Mouse (Mus musculus) gastrocnemius, adult 18-20 months (tissue): ENCODE results near the gene Col13a1. TPM values are rescaled to one million over a fixed set of nuclear protein-coding genes. Genes with fewer than 3 reads are reported as not detected.

Experiments
- DNase-seq: peaks from one replicate; pipeline ENCODE4 v3.0.0; 2021; ENCODE audit warnings: low spot score
- total RNA-seq, 2 experiments: library from RNA; stranded (reverse); gene quantifications; 2 replicates each; pipeline ENCODE4 v1.2.3; 2021

Col13a1 gene
- total RNA-seq, 2 experiments from 2014 or later, result 0.78 to 1.0 TPM

- no peak for DNase-seq
Measured at GRCm38 (mm10) chr10:61830817-61831216, 148.1 kb downstream of the Col13a1 start.

DNA sequence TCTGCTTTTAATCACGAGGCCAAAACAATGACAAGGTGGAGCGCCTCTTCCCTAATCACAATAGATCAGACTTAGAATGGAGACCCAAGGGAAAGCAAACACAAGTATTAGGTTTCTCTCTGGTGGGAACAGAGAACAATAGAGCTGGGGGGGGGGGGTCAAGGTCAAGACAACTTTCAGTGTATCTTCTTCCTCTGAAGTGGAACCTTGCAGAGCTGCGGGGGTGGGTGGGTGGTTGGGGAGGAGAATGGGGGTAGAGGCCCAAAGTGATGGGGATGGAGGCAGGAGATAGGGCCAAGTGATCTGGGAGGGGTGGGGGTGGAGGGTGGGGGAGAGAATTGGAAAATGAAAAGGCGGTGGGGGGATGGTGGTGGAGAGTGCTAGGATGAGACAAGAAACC is 149.9 kb downstream of the Col13a1 start:
- DNase-seq, result no peak

GRCm38 (mm10) chr10:61827950-61828936 is 150.7 kb downstream of the Col13a1 start:
- no peak for DNase-seq

DNA sequence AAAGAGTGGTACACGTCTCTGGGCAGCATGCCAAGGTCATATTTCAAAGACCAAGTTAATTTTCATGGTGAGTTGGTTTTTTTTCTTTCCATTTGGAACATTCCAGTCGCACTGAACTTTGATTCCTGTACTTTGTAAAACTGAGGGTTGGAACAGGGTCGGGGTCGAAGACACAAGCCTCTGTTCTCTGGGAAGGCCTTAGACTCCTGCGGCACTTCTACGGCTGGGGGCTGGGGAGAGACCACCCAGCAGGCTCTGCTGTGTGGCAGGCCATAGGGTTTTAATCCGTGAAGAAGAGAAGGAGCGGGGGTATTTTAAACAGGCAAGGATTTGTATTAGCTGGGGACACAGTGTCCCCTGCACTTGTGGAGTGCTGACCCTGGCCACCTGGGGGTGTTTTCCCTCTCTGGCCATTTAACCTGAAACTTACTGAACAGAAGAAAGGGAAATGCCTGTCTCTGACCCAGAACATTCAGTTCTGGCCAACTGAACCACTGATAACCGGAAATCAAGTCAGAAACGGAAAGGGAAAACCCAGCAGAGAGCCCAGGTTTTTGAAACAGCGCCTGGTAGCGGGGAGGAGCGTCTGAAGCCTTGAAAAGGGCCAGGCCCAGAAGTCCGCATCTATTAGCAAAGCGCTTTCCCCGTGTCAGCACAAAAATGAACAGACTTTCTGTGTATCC is 152.0 kb downstream of the Col13a1 start:
- DNase-seq, result no peak

- no peak for DNase-seq
Measured at GRCm38 (mm10) chr10:61825979-61826752, 152.7 kb downstream of the Col13a1 start.

- DNase-seq, result no peak
Measured at GRCm38 (mm10) chr10:61825536-61825935, 153.4 kb downstream of the Col13a1 start.

DNA sequence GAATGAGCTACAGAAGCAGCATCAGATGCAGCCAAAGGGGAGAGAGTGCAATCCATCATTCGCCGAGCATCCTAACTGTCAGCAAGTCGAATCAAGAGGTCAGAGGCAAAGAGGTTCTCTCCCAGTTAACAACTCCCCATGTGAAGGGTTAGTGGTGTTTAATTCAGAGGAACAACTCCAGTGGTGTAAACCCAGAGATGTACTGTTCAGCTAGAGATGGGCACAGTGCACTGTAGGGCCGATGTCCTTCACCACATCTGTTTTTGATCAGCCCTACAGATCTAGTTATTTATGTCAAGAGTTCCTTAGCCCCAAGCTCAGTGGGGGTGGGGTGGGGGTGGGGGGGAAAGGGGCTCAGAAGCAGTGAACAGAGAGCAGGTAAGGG is 155.2 kb downstream of the Col13a1 start:
- no peak for DNase-seq

DNA sequence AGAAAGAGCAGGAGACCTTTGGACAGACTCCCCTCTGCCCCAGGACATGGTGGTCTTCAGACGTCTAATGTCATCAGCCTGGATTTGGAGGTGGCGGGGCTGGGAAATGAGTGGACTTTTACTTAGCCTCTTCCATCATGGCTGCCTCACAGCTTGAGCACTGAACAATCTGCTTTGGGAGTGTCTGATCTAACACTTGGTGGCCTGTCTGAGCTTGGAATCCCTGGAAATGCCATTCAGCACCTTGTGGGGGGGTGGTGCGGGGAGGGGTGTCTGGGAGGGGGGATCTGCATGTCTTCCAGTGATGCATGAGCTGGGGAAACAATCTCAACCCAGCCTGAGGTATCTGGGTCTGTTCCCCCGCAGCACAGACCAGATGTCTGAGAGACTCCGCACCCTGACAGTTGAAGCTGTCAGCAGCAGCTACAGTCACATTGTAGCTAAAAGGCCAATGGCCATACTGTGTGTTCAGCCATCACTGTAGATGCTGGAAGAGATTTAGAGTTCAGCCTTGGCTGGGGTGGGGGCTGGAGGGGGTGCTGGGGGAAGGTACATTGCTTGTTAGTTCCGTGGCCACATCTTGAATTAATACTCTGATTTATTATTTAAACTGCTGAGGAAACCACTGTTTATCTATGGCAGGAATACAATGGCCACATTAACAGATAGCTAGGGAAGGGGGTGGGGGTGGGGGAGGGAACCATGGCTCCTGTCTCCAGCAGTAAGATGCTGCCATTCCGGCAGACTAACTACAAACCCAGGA is 155.8 kb downstream of the Col13a1 start:
- DNase-seq, result no peak

DNA sequence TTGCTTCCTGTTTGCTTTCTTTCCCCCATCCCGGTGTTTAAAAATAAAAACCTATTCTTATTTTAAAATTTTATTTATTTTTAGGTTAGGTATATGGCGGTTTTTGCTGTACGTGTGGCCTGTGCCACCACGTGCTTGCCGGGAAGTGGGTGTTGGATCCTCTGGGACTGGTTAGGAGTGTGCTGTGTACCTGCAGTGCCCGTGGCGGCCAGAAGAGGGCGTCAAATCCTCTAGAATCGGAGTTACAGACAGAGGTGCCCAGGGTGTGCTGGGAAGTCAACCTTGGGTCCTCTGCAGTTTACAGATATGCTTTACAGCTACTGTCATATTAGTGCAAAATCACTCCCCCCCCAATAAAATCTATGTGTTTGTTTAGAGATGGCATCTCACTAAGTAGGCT is 158.9 kb downstream of the Col13a1 start:
- no peak for DNase-seq

- DNase-seq, result no peak
Measured at GRCm38 (mm10) chr10:61811987-61812386, 166.9 kb downstream of the Col13a1 start.

- no peak for DNase-seq
Measured at GRCm38 (mm10) chr10:61798133-61798576, 180.8 kb downstream of the Col13a1 start.

DNA sequence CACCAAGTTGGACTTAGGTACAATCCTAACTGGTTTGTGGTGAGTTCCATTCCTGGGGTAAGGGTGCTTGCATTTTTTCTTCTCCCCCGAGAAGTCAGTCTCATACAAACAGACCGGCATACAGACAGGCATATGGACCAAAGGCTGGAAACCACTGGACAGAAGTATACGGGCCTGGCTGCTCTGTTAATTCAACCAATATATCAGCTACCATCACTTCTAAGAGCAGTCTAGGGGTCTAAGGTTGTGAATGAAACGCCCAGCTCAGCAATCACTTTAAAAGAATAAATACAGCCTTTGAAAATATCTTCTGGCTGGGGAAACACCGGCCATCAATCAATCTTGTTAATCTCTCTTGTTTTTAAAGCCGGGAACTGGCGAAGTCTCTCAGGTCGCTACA is 183.4 kb downstream of the Col13a1 start:
- no peak for DNase-seq

GRCm38 (mm10) chr10:61794971-61795370 is 183.9 kb downstream of the Col13a1 start:
- DNase-seq, result no peak

DNA sequence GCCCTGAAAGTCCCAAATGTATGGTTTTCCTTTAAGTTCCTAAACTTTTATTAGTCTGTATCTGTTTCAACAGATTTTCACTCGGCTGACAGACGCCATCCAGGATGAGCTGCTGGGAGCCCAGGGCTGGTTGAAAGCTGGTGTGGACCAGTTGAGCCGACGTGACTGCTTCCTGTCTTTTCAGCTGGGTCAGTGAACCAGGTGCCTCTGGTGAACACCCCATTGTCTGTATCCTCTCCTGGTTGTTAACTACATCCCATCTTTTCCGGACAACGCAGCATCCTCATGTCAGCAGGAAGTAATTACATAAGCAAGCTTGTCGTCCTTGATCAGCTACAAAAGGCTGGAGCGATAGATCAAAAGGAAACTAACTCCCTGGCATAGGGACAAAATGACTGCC is 185.9 kb downstream of the Col13a1 start:
- no peak for DNase-seq

GRCm38 (mm10) chr10:61788499-61788898 is 190.4 kb downstream of the Col13a1 start:
- DNase-seq, result no peak

Other genes with a start within 250 kb of the Col13a1 start
- gene H2afy2, start 195.0 kb downstream of the Col13a1 start, total RNA-seq, result under 1 TPM; 0.71 to 0.83 TPM
- gene Neurog3, start 154.0 kb upstream of the Col13a1 start, total RNA-seq, result not detected
- gene Fam241b, start 164.8 kb upstream of the Col13a1 start, total RNA-seq, result 1 to 10 TPM; 1.7 to 2.7 TPM